Comparison of ENCODE assay signal across 13 mouse cellular contexts in the genomic region with DNA sequence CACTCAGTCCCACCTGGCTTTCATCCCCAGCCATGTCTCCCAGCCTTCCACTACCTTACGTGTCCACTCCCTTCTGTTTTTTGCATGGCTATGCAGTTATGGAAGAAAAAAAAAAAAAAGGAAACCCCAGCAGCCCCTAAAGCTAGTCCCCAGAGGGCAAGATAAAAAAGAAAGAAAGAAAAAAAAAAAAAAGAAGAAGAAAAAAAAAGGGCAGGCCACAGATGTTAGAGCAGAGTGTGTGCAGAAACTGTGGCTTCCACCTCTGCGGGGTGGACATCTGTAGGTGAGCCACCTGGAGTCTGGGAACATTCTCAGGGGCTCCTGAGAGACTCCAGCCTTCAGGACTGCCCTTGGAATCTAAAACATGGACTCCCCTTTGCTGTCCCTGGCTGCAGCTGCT. TPM values are rescaled to one million over a fixed set of nuclear protein-coding genes. Genes with fewer than 3 reads are reported as not detected.
DNase-seq lines count a peak whose midpoint lies in the region; ATAC-seq and TF ChIP-seq lines count a peak whose summit lies in the region.
"Had no signal": no experiment of that assay in that cellular context is flagged by ENCODE, and none has a peak within 500 bp of the region (broad histone marks: within the 10 kb centered on the region; RNA-seq: fewer than 3 reads in every experiment).

No protein-coding gene starts in this region.

- no peak overlapping the region for H3K4me3 ChIP-seq in hindbrain, embryonic 12.5 days
- no peak overlapping the region for H3K4me3 ChIP-seq in hindbrain, embryonic 13.5 days
- H3K4me3 ChIP-seq in midbrain, embryonic 11.5 days (ENCODE audit: low read depth, low read length): no peak overlapping the region
- H3K4me3 ChIP-seq in midbrain, embryonic 14.5 days (replicated peaks; ENCODE audit: low read depth, low read length): no peak overlapping the region
- peak overlapping the region; percentile 43; the same call in 1 of the 2 replicates for H3K4me3 ChIP-seq in limb, embryonic 15.5 days
- H3K4me3 ChIP-seq in left cerebral cortex, adult 2 months: no peak overlapping the region

- H3K36me3 ChIP-seq in hindbrain, embryonic 12.5 days: no peaks in the 10 kb centered on the region
- no peaks in the 10 kb centered on the region for H3K36me3 ChIP-seq in hindbrain, embryonic 13.5 days
- no peaks in the 10 kb centered on the region for H3K36me3 ChIP-seq in midbrain, embryonic 11.5 days (ENCODE audit: control insufficient read depth, insufficient read depth, low read length)
- H3K36me3 ChIP-seq in midbrain, embryonic 14.5 days (ENCODE audit: control insufficient read depth, insufficient read depth, low read length): no peaks in the 10 kb centered on the region
- no peaks in the 10 kb centered on the region for H3K36me3 ChIP-seq in limb, embryonic 15.5 days
- H3K36me3 ChIP-seq: intestine, embryonic 15.5 days; midbrain, embryonic 12.5 days; neural tube, embryonic 13.5 days had no signal

- peaks cover 14% of the 10 kb centered on the region for H3K4me1 ChIP-seq in hindbrain, embryonic 12.5 days
- H3K4me1 ChIP-seq in hindbrain, embryonic 13.5 days (replicated peaks): peaks cover 14% of the 10 kb centered on the region
- H3K4me1 ChIP-seq in midbrain, embryonic 11.5 days (ENCODE audit: control insufficient read depth, insufficient read depth, low read length): peaks cover 11% of the 10 kb centered on the region
- H3K4me1 ChIP-seq in midbrain, embryonic 14.5 days (ENCODE audit: control insufficient read depth, insufficient read depth, low read length): peaks cover 13% of the 10 kb centered on the region
- H3K4me1 ChIP-seq in limb, embryonic 15.5 days: peaks cover 15% of the 10 kb centered on the region

- H3K27me3 ChIP-seq in hindbrain, embryonic 12.5 days: peaks cover 46% of the 10 kb centered on the region
- H3K27me3 ChIP-seq in hindbrain, embryonic 13.5 days: peaks cover 56% of the 10 kb centered on the region
- H3K27me3 ChIP-seq in midbrain, embryonic 11.5 days (ENCODE audit: control insufficient read depth, insufficient read depth, low read length): peaks cover 26% of the 10 kb centered on the region
- H3K27me3 ChIP-seq in midbrain, embryonic 14.5 days (ENCODE audit: control insufficient read depth, insufficient read depth, low read length): peaks cover 34% of the 10 kb centered on the region
- peaks cover 38% of the 10 kb centered on the region for H3K27me3 ChIP-seq in limb, embryonic 15.5 days

- 40% methylated on average over 2 of the region's 2 CpGs for WGBS in hindbrain, embryonic 12.5 days
- 59% methylated on average over 2 of the region's 2 CpGs for WGBS in hindbrain, embryonic 13.5 days
- WGBS in midbrain, embryonic 11.5 days: 47% methylated on average over 2 of the region's 2 CpGs
- WGBS in midbrain, embryonic 14.5 days: 56% methylated on average over 2 of the region's 2 CpGs
- WGBS in limb, embryonic 15.5 days: 46% methylated on average over 2 of the region's 2 CpGs

- peak; percentile 16 for DNase-seq in adrenal gland, postnatal 10 days
- DNase-seq in adrenal gland, postnatal 4 days (ENCODE audit: low spot score in 2 of 2): no peak
- DNase-seq in midbrain, embryonic 11.5 days (ENCODE audit: low spot score, missing footprints): peak; percentile 76
- no peak for DNase-seq in midbrain, embryonic 14.5 days
- DNase-seq in left cerebral cortex, adult 2 months (ENCODE audit: extremely low spot score in 1 of 2, low spot score in 2 of 2): no peak
- DNase-seq: gastrocnemius, postnatal 10 days; lung, postnatal 14 days had no signal

- no peak for TF ChIP-seq CTCF in left cerebral cortex, adult 2 months (IDR thresholded peaks at IDR 0.05)

- no peak for ATAC-seq in hindbrain, embryonic 12.5 days (ENCODE audit: low FRiP score)
- ATAC-seq in hindbrain, embryonic 13.5 days (ENCODE audit: low FRiP score): no peak
- no peak for ATAC-seq in midbrain, embryonic 11.5 days (ENCODE audit: low FRiP score)
- ATAC-seq in midbrain, embryonic 14.5 days (ENCODE audit: low FRiP score, low TSS enrichment): no peak
- ATAC-seq in limb, embryonic 15.5 days (ENCODE audit: insufficient number of reproducible peaks, low FRiP score, low TSS enrichment, low read depth): no peak
- ATAC-seq: intestine, embryonic 15.5 days had no signal

- no peak overlapping the region for H3K9ac ChIP-seq in hindbrain, embryonic 12.5 days
- no peak overlapping the region for H3K9ac ChIP-seq in hindbrain, embryonic 13.5 days
- no peak overlapping the region for H3K9ac ChIP-seq in midbrain, embryonic 11.5 days (ENCODE audit: low read length)
- no peak overlapping the region for H3K9ac ChIP-seq in midbrain, embryonic 14.5 days (replicated peaks; ENCODE audit: low read length)
- no peak overlapping the region for H3K9ac ChIP-seq in limb, embryonic 15.5 days

- H3K27ac ChIP-seq in hindbrain, embryonic 12.5 days: no peak overlapping the region
- no peak overlapping the region for H3K27ac ChIP-seq in hindbrain, embryonic 13.5 days
- H3K27ac ChIP-seq in midbrain, embryonic 11.5 days (ENCODE audit: low read depth, low read length): no peak overlapping the region
- H3K27ac ChIP-seq in midbrain, embryonic 14.5 days (replicated peaks; ENCODE audit: low read depth, low read length): no peak overlapping the region
- H3K27ac ChIP-seq in limb, embryonic 15.5 days: no peak overlapping the region
- H3K27ac ChIP-seq in left cerebral cortex, adult 2 months: no peak overlapping the region
- H3K27ac ChIP-seq: intestine, embryonic 15.5 days; midbrain, embryonic 12.5 days; neural tube, embryonic 13.5 days had no signal

- peak overlapping the region; percentile 80; the same call in 1 of the 2 replicates for H3K4me2 ChIP-seq in hindbrain, embryonic 12.5 days (replicated peaks)
- no peak overlapping the region; the same call in 1 of the 2 replicates for H3K4me2 ChIP-seq in hindbrain, embryonic 13.5 days
- H3K4me2 ChIP-seq in midbrain, embryonic 11.5 days: no peak overlapping the region
- no peak overlapping the region for H3K4me2 ChIP-seq in midbrain, embryonic 14.5 days (ENCODE audit: low read length)
- H3K4me2 ChIP-seq in limb, embryonic 15.5 days: peak overlapping the region; percentile 88; the same call in 1 of the 2 replicates

- intact Hi-C loops in left cerebral cortex, adult 2 months (cut with DNase I): no loop called here

- H3K9me3 ChIP-seq in hindbrain, embryonic 12.5 days (replicated peaks): no peaks in the 10 kb centered on the region
- H3K9me3 ChIP-seq in hindbrain, embryonic 13.5 days: no peaks in the 10 kb centered on the region
- no peaks in the 10 kb centered on the region for H3K9me3 ChIP-seq in midbrain, embryonic 11.5 days (ENCODE audit: control insufficient read depth, low read length)
- H3K9me3 ChIP-seq in midbrain, embryonic 14.5 days (ENCODE audit: control insufficient read depth, low read length): no peaks in the 10 kb centered on the region
- no peaks in the 10 kb centered on the region for H3K9me3 ChIP-seq in limb, embryonic 15.5 days
- H3K9me3 ChIP-seq: intestine, embryonic 15.5 days; midbrain, embryonic 12.5 days; neural tube, embryonic 13.5 days had no signal

RNA-seq across cellular contexts. Expression of a gene that starts 24.4 kb away (rescaled TPM):
- 10 to 100 TPM; 30.4 to 34.6 TPM for total RNA-seq in adrenal gland, postnatal 10 days (2021)
- 10 to 100 TPM; 33.5 to 33.7 TPM for total RNA-seq in adrenal gland, postnatal 4 days (2021)
- 28.2 and 29.3 TPM in 2 replicates for polyA plus RNA-seq in hindbrain, embryonic 12.5 days (2016; fragmentation: Nextera tagmentation; extraction: Ambion mirVana)
- 29.9 and 30.7 TPM in 2 replicates for polyA plus RNA-seq in hindbrain, embryonic 13.5 days (2015; fragmentation: Nextera tagmentation; extraction: Ambion mirVana)
- polyA plus RNA-seq in midbrain, embryonic 11.5 days (2014; fragmentation: Nextera tagmentation; extraction: Ambion mirVana): 22.6 and 28.4 TPM in 2 replicates
- polyA plus RNA-seq in midbrain, embryonic 14.5 days (2014; fragmentation: Nextera tagmentation; extraction: Ambion mirVana): 26.6 and 33.9 TPM in 2 replicates
- 28.5 and 28.8 TPM in 2 replicates for polyA plus RNA-seq in limb, embryonic 15.5 days (2015; fragmentation: Nextera tagmentation; extraction: Ambion mirVana)
- 10 to 100 TPM; 42.2 to 45.6 TPM for total RNA-seq in left cerebral cortex, adult 2 months (2021)

RNA-seq across cellular contexts. Expression of a gene that starts 35.4 kb away (rescaled TPM):
- 100 to 1,000 TPM; 549 to 558 TPM for total RNA-seq in adrenal gland, postnatal 10 days (2021)
- 100 to 1,000 TPM; 684 to 719 TPM for total RNA-seq in adrenal gland, postnatal 4 days (2021)
- polyA plus RNA-seq in hindbrain, embryonic 12.5 days (2016; fragmentation: Nextera tagmentation; extraction: Ambion mirVana): 1.5 and 1.6 TPM in 2 replicates
- 4.3 and 4.5 TPM in 2 replicates for polyA plus RNA-seq in hindbrain, embryonic 13.5 days (2015; fragmentation: Nextera tagmentation; extraction: Ambion mirVana)
- 0.27 and 0.50 TPM in 2 replicates for polyA plus RNA-seq in midbrain, embryonic 11.5 days (2014; fragmentation: Nextera tagmentation; extraction: Ambion mirVana)
- polyA plus RNA-seq in midbrain, embryonic 14.5 days (2014; fragmentation: Nextera tagmentation; extraction: Ambion mirVana): 4.7 and 6.6 TPM in 2 replicates
- polyA plus RNA-seq in limb, embryonic 15.5 days (2015; fragmentation: Nextera tagmentation; extraction: Ambion mirVana): 0.68 and 0.86 TPM in 2 replicates
- total RNA-seq in left cerebral cortex, adult 2 months (2021): 10 to 100 TPM; 22.4 to 23.1 TPM

RNA-seq across cellular contexts. Expression of a gene that starts 43.2 kb away (rescaled TPM):
- 10 to 100 TPM; 38.0 to 54.0 TPM for total RNA-seq in adrenal gland, postnatal 10 days (2021)
- 10 to 100 TPM; 61.3 to 62.0 TPM for total RNA-seq in adrenal gland, postnatal 4 days (2021)
- 200 and 221 TPM in 2 replicates for polyA plus RNA-seq in hindbrain, embryonic 12.5 days (2016; fragmentation: Nextera tagmentation; extraction: Ambion mirVana)
- polyA plus RNA-seq in hindbrain, embryonic 13.5 days (2015; fragmentation: Nextera tagmentation; extraction: Ambion mirVana): 61.6 and 69.1 TPM in 2 replicates
- 398 and 399 TPM in 2 replicates for polyA plus RNA-seq in midbrain, embryonic 11.5 days (2014; fragmentation: Nextera tagmentation; extraction: Ambion mirVana)
- polyA plus RNA-seq in midbrain, embryonic 14.5 days (2014; fragmentation: Nextera tagmentation; extraction: Ambion mirVana): 40.0 and 65.3 TPM in 2 replicates
- polyA plus RNA-seq in limb, embryonic 15.5 days (2015; fragmentation: Nextera tagmentation; extraction: Ambion mirVana): 213 and 217 TPM in 2 replicates
- 1 to 10 TPM; 5.5 to 6.2 TPM for total RNA-seq in left cerebral cortex, adult 2 months (2021)

Comparison
In these comparisons a context has a peak if more than half of its experiments do, and no peak if none do; other contexts are left out.
1. DNase-seq: peak in adrenal gland, postnatal 10 days (single experiment) and midbrain, embryonic 11.5 days (single experiment); none in adrenal gland, postnatal 4 days (0 of 2), midbrain, embryonic 14.5 days (single experiment) and left cerebral cortex, adult 2 months (0 of 2).
2. H3K4me2 ChIP-seq: peak in hindbrain, embryonic 12.5 days (single experiment) and limb, embryonic 15.5 days (single experiment); none in hindbrain, embryonic 13.5 days (single experiment), midbrain, embryonic 11.5 days (single experiment) and midbrain, embryonic 14.5 days (single experiment).